Mouse (Mus musculus) C2C12 (cell line): Measurements from ENCODE around the gene Clec16a.

Source experiments
- CTCF ChIP-seq: IDR thresholded peaks from one replicate; pipeline ENCODE4 v1.5.1; 2011; ENCODE audit not compliant: control insufficient read depth, insufficient read depth, insufficient read length
- MAX ChIP-seq: IDR thresholded peaks from one replicate; pipeline ENCODE4 v1.6.1; 2011; ENCODE audit warnings: mild to moderate bottlenecking, control low read depth
- MYOD1 ChIP-seq: IDR thresholded peaks from one replicate; pipeline ENCODE4 v1.6.1; 2011; ENCODE audit warnings: low read depth; ENCODE audit not compliant: control insufficient read depth, insufficient read length
- USF1 ChIP-seq: IDR thresholded peaks from one replicate; pipeline ENCODE4 v1.6.1; 2011; ENCODE audit warnings: low read depth, mild to moderate bottlenecking, control low read depth, moderate library complexity

GRCm38 (mm10) chr16:10553858-10554257, 8.7 kb downstream of the Clec16a start:
- no peak for TF ChIP-seq CTCF
- TF ChIP-seq MAX: no peak
- TF ChIP-seq MYOD1: no peak
- no peak for TF ChIP-seq USF1
